Mouse (Mus musculus) intestine, embryonic 14.5 days (tissue): ENCODE data around the gene Il18bp. TPM values are rescaled to one million over a fixed set of nuclear protein-coding genes. Genes with fewer than 3 reads are reported as not detected.
"Not testable (repeated sequence)": the region's sequence is repeated elsewhere in the genome, so short reads cannot be mapped to it uniquely, and the experiment has no call there.

Experiments used
- ATAC-seq: fragments of 200-750 bp; cut with Nextera tagmentation; replicated peaks from 2 replicates; pipeline ENCODE4 v1.8.0; 2017; ENCODE audit warnings: low read depth, moderate number of reproducible peaks, moderate TSS enrichment, moderate library complexity; ENCODE audit not compliant: low FRiP score, low TSS enrichment
- DNase-seq: peaks from one replicate; pipeline ENCODE4 v3.0.0-alpha.2; 2018; ENCODE audit warnings: low spot score
- H3K27ac ChIP-seq: fragments of 300-500 bp; sonication (generic); 2 replicates; pipeline ENCODE4 v1.5.1; 2014; ENCODE audit warnings: low read depth, mild to moderate bottlenecking, control low read depth
- H3K27me3 ChIP-seq: fragments of 300-500 bp; sonication (generic); replicated peaks from 2 replicates; pipeline ENCODE4 v1.6.1; 2014; ENCODE audit warnings: low read length, control low read depth; ENCODE audit not compliant: control insufficient read depth, insufficient read depth
- H3K36me3 ChIP-seq: fragments of 300-500 bp; sonication (generic); 2 replicates; pipeline ENCODE4 v1.6.1; 2014; ENCODE audit warnings: low read length, control low read depth; ENCODE audit not compliant: control insufficient read depth, insufficient read depth
- H3K4me1 ChIP-seq: fragments of 300-500 bp; sonication (generic); replicated peaks from 2 replicates; pipeline ENCODE4 v1.6.1; 2014; ENCODE audit warnings: low read length, control low read depth, mixed read lengths; ENCODE audit not compliant: control insufficient read depth, insufficient read depth
- H3K4me2 ChIP-seq: fragments of 300-500 bp; sonication (generic); 2 replicates; pipeline ENCODE4 v1.6.1; 2014; ENCODE audit warnings: low read length
- H3K4me3 ChIP-seq: fragments of 300-500 bp; sonication (generic); 2 replicates; pipeline ENCODE4 v1.5.1; 2014; ENCODE audit warnings: low read depth, low read length, control low read depth, mixed read lengths
- H3K9ac ChIP-seq: fragments of 300-500 bp; sonication (generic); 2 replicates; pipeline ENCODE4 v1.6.1; 2014; ENCODE audit warnings: mild to moderate bottlenecking, low read length
- H3K9me3 ChIP-seq: fragments of 300-500 bp; sonication (generic); 2 replicates; pipeline ENCODE4 v1.6.1; 2016; ENCODE audit warnings: low read length, control low read depth; ENCODE audit not compliant: control insufficient read depth
- WGBS: fragments of 180-500 bp; shearing (Covaris S2); extraction: QIAGEN DNeasy Blood & Tissue Kit; methylation state at CpG from one replicate; pipeline ENCODE4 v1.1.7; 2014; 5-methylcytosine and 5-hydroxymethylcytosine counted together
- polyA plus RNA-seq: library from polyadenylated mRNA; unstranded; fragments of >200 nt; fragmentation: Nextera tagmentation; extraction: Ambion mirVana; gene quantifications from 2 replicates; pipeline ENCODE4 v1.2.1, GENCODE M21; 2014

Il18bp gene
- polyA plus RNA-seq, 1 experiment from 2014 or later: 2.7 TPM

DNA sequence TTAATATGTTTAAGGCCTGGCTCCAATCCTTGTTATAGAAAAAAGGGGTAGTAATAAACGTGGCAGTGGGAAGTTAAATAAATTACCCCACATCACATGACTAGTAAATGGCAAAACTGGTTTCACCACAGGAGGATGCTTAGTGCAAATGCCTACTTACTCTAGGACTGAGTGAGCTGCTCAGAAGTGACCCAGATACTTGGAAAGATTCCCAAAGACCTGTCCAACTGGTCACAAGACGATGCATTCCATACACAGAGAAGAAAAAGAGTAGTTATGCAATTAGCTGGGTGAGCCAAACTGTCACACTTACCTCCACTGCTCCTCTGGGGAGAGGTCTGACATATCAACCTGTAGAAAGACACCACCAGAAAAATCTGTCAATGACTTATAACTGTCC, 23.8 kb upstream of the Il18bp start:
- Histone ChIP-seq H3K4me2 (no peak overlapping the region), H3K27me3 (no peaks in the 10 kb centered on the region), H3K36me3 (peaks cover 49% of the 10 kb centered on the region), H3K9me3 (no peaks in the 10 kb centered on the region), H3K9ac (no peak overlapping the region), H3K4me3 (no peak overlapping the region), H3K4me1 (no peaks in the 10 kb centered on the region), H3K27ac (no peak overlapping the region)
- DNase-seq (no peak), ATAC-seq (no peak)
- WGBS: 72% methylated on average over 2 of the region's 2 CpGs

DNA sequence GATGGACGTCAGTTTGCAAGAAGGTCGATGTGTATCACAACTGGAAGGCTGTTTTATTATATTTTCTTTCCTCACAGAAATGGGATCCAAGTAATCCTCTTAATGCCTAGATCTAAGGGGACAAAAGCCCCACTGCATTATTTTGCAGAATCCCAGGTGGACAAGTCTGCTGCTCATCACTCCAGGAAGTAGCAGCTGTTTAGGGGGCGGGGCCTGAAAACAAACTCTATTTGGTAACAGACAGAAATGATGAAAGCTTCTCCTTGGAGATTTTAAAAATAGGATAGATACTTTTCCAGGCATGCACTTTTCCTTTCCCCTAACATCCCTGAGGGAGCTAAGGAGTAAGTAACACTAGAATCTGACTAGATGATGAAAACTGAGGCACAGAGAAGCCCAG, 18.8 kb upstream of the Il18bp start:
- no peak overlapping the region for H3K27ac ChIP-seq
- H3K36me3 ChIP-seq: peaks cover 97% of the 10 kb centered on the region
- no peak overlapping the region for H3K4me3 ChIP-seq
- no peak overlapping the region for H3K9ac ChIP-seq
- no peak for ATAC-seq
- H3K9me3 ChIP-seq: no peaks in the 10 kb centered on the region
- H3K27me3 ChIP-seq: no peaks in the 10 kb centered on the region
- H3K4me2 ChIP-seq: no peak overlapping the region
- DNase-seq: no peak
- WGBS: 93% methylated on average over 3 of the region's 3 CpGs
- H3K4me1 ChIP-seq: no peaks in the 10 kb centered on the region

DNA sequence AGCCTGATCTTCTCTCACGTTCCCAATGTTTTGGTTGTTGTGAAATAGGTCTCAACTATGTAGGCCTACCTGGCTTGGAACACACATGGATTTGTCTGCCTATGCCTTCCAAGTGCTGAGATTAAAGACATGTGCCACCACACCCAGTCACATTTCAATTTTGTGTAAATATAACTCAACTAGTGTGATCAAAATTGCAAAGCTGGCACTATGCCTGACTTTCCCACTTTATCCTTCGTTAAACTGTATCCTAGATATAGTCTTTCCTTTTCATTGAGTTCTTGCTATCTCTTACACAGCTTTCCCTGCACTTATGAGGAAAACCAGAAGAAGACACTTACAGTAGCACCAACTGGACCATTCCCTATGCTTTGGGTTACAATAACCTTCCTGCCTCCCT, 17.0 kb upstream of the Il18bp start:
- ATAC-seq (no peak), DNase-seq (no peak)
- Histone ChIP-seq H3K27me3 (no peaks in the 10 kb centered on the region), H3K9ac (no peak overlapping the region), H3K27ac (no peak overlapping the region), H3K9me3 (no peaks in the 10 kb centered on the region), H3K4me3 (no peak overlapping the region), H3K4me1 (no peaks in the 10 kb centered on the region), H3K36me3 (peaks cover 87% of the 10 kb centered on the region), H3K4me2 (no peak overlapping the region)
- WGBS: 94% methylated on average over 2 of the region's 2 CpGs

DNA sequence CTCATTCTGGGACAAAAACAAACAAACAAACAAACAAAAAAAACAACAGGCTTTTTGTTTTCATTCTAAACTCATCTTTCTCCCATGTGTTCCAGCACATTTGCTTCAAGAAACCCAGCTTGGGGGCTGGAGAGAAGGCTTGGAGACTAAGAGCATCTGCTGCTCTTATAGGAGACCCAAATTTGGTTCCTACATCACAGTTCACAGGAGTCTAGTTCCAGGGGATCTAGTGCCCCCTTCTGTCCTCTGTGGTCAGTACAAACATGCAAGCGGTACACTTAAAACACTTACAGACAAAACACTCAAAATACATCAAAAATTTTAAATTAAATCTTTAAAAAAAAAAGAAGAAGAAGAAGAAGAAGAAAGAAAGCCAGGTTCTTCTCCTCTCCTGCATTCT, 16.4 kb upstream of the Il18bp start:
- Histone ChIP-seq H3K27me3 (no peaks in the 10 kb centered on the region), H3K9ac (no peak overlapping the region), H3K4me3 (no peak overlapping the region), H3K4me2 (no peak overlapping the region), H3K36me3 (peaks cover 87% of the 10 kb centered on the region), H3K4me1 (no peaks in the 10 kb centered on the region), H3K9me3 (no peaks in the 10 kb centered on the region), H3K27ac (no peak overlapping the region)
- WGBS: 97% methylated on average over 1 of the region's 1 CpGs
- DNase-seq: no peak
- no peak for ATAC-seq

DNA sequence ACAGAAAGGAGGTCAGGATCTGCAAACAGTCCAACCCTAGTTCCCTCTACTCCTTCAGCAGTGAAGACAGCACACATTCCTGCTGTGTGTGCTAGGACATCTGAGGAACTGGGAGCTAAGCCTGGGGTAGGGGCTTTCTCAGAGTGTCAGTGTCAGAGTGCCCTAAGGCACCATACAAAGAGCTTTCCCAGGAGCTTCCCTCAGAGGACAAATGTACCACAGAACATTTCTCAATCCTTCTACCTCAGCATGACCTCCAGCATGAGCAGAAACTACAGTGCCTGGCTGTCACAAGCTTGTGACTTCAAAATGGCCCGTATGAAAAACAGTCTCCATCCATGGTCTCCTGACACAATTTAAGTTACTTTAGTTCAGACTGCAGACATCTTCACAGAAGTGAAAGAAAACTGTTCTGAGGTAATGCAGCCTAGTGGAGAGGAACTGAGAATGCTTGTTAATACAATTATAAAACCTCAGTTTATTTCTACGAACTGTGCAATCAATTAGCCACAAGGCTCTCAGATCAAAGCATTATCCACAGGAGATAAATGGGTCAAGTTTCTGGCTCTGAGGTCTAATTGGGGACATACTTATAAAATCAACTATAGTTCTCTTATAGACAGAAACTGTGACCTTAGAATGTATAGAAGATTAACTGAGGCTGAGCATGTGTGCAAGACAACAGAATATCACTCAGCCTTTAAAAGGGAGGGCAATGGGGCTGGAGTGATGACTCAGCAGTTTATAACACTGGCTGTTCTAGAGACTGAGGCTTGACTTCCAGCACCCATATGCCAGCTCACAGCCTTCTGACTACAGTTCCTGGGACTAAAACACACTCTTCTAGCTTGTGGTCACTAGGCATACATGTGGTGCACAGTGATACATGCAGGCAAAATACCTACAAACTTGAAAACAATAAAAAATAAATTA, 7.0 kb upstream of the Il18bp start:
- Histone ChIP-seq H3K4me3 (no peak overlapping the region), H3K9me3 (no peaks in the 10 kb centered on the region), H3K27ac (no peak overlapping the region), H3K36me3 (peaks cover 72% of the 10 kb centered on the region), H3K4me1 (no peaks in the 10 kb centered on the region), H3K4me2 (no peak overlapping the region), H3K9ac (no peak overlapping the region), H3K27me3 (no peaks in the 10 kb centered on the region)
- DNase-seq (no peak), ATAC-seq (no peak)
- WGBS: 81% methylated on average over 2 of the region's 2 CpGs

DNA sequence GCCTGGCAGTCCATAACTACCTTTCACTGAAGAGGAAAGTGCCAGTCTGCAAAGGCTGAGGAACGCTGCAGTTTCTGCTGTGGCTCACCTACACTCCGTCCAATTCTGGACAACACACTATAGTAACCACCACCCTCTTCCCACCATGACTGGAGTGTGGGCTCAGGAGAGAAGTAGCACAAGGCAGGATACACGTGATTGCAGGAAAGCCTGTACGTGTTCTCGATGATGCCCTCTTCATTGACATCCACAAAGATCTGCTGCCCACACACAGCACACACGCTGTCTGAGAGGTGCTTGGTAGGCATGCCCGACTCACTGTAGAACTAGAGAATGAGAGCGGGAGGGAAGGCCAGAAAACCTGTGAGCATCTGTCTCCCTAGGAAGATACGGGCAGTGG, 5.3 kb upstream of the Il18bp start:
- no peaks in the 10 kb centered on the region for H3K27me3 ChIP-seq

DNA sequence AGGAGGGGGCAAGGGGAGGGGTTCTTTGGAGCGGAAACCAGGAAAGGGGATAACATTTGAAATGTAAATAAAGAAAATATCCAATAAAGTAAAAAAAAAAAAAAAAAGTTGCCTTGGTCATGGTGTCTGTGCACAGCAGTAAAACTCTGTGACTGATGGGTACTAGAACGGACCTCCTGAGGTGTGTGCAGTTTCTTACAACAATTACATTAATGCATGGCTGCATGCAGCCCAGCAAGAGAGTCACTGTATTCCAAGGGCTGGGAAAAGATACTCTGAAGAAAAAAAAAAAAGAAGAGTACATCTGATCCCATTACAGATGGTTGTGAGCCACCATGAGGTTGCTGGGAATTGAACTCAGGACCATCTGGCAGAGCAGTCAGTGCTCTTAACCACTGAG, 2.4 kb upstream of the Il18bp start:
- DNase-seq, H3K27me3 ChIP-seq, H3K9me3 ChIP-seq, H3K27ac ChIP-seq, ATAC-seq, H3K4me1 ChIP-seq, H3K4me3 ChIP-seq, H3K9ac ChIP-seq, H3K4me2 ChIP-seq: not testable (repeated sequence)
- H3K36me3 ChIP-seq: peaks cover 85% of the 10 kb centered on the region
- WGBS: 84% methylated on average over 2 of the region's 2 CpGs

More for the DNA sequence above, 5.3 kb upstream of the Il18bp start:
- Histone ChIP-seq H3K4me2 (no peak overlapping the region), H3K4me3 (no peak overlapping the region), H3K4me1 (no peaks in the 10 kb centered on the region), H3K9ac (no peak overlapping the region), H3K36me3 (peaks cover 75% of the 10 kb centered on the region), H3K9me3 (no peaks in the 10 kb centered on the region), H3K27ac (no peak overlapping the region)
- DNase-seq (no peak), ATAC-seq (no peak)
- WGBS: 94% methylated on average over 9 of the region's 9 CpGs

DNA sequence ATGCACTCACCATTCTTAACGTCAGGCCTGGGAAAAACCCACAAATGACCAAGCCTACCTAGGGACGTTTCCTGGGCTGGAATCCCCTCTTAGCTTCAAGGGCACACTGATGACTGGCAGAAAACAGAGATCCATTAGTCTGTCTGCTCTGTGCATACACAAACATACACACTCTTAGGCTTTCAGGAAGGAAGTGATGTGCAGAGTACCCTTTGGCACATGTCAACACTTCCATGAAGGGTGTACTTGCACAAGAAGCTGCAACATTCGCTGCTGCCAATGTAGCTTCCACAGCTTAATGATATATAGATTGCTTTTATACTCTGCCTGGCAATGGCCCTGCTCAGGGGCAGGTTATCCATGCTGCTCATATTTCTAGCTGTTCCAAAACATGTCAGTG, 872 bp upstream of the Il18bp start:
- peaks cover 89% of the 10 kb centered on the region for H3K36me3 ChIP-seq
- no peak overlapping the region for H3K4me3 ChIP-seq
- no peaks in the 10 kb centered on the region for H3K4me1 ChIP-seq
- no peak overlapping the region for H3K27ac ChIP-seq
- WGBS: 62% methylated on average over 3 of the region's 3 CpGs
- no peaks in the 10 kb centered on the region for H3K9me3 ChIP-seq
- H3K9ac ChIP-seq: no peak overlapping the region
- H3K27me3 ChIP-seq: no peaks in the 10 kb centered on the region
- DNase-seq: no peak
- ATAC-seq: no peak
- H3K4me2 ChIP-seq: no peak overlapping the region

DNA sequence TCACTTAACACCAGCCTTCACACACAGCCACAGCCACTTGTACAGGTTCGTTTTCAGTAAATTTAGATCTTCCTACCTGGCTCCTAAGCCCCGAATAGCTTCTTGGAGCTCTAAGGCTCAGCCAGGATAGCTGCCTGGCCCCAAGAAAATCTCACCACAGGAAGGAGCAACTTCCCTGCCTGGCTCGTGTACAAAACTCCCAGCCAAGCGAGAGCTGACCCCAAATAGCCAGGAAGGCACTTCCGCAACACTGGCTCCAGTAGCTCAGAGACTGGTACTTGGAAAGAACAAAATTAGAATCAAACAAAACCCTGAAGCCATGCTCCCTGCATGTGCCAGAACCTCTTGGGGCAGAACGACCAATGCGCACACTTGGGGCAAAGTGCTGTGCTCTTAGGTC, 456 bp downstream of the Il18bp start:
- H3K27me3 ChIP-seq: no peaks in the 10 kb centered on the region
- ATAC-seq: no peak
- 83% methylated on average over 7 of the region's 7 CpGs for WGBS
- no peak overlapping the region for H3K9ac ChIP-seq
- H3K27ac ChIP-seq: no peak overlapping the region; the same call in 1 of the 2 replicates
- no peaks in the 10 kb centered on the region for H3K9me3 ChIP-seq
- H3K4me2 ChIP-seq: no peak overlapping the region
- peaks cover 89% of the 10 kb centered on the region for H3K36me3 ChIP-seq
- no peak for DNase-seq
- no peak overlapping the region for H3K4me3 ChIP-seq
- H3K4me1 ChIP-seq: no peaks in the 10 kb centered on the region
